Mouse (Mus musculus): ENCODE results near the gene Gm17428.

- TF ChIP-seq EP300 (optimal IDR thresholded peaks at IDR 0.05) (no peak), CTCF (IDR thresholded peaks at IDR 0.05; ENCODE audit: low read depth) (no peak)
Measured at GRCm38 (mm10) chr14:54953664-54954206, 23.0 kb upstream of the Gm17428 start.
